Mouse (Mus musculus) heart, adult 2 months (tissue): ENCODE data around the gene Upk1b. TPM values are rescaled to one million over a fixed set of nuclear protein-coding genes. Genes with fewer than 3 reads are reported as not detected.

Source experiments
- DNase-seq, 2 experiments: peaks; one replicate each; pipeline ENCODE4 v3.0.0; 2021
- H3K27ac ChIP-seq: fragments of 200-600 bp; 2 replicates; pipeline ENCODE4 v1.8.1; 2022
- H3K27me3 ChIP-seq: fragments of 200-500 bp; 2 replicates; pipeline ENCODE4 v1.6.1; 2012; ENCODE audit warnings: mild to moderate bottlenecking, low read length, inconsistent platforms, mixed read lengths; ENCODE audit not compliant: control insufficient read depth, insufficient read depth
- H3K36me3 ChIP-seq: fragments of 200-500 bp; 2 replicates; pipeline ENCODE4 v1.6.1; 2012; ENCODE audit warnings: low read length, inconsistent platforms; ENCODE audit not compliant: control insufficient read depth, insufficient read depth
- H3K4me1 ChIP-seq: fragments of 200-500 bp; 2 replicates; pipeline ENCODE4 v1.6.1; 2011; ENCODE audit warnings: low read length; ENCODE audit not compliant: control insufficient read depth, insufficient read depth
- H3K4me3 ChIP-seq: fragments of 200-600 bp; 2 replicates; pipeline ENCODE4 v1.8.1; 2022
- H3K79me2 ChIP-seq: fragments of 200-500 bp; replicated peaks from 2 replicates; pipeline ENCODE4 v1.6.1; 2012; ENCODE audit warnings: mild to moderate bottlenecking, inconsistent platforms, low read length, moderate library complexity, mixed read lengths; ENCODE audit not compliant: control insufficient read depth, insufficient read depth
- H3K9ac ChIP-seq: fragments of 200-500 bp; 2 replicates; pipeline ENCODE4 v1.6.1; 2012; ENCODE audit warnings: low read depth, mild to moderate bottlenecking, control low read depth, inconsistent platforms, low read length, mixed read lengths
- CTCF ChIP-seq: fragments of 200-600 bp; IDR thresholded peaks from 2 replicates; pipeline ENCODE4 v1.8.1; 2022; ENCODE audit warnings: antibody characterized with exemption, mild to moderate bottlenecking, moderate library complexity
- EP300 ChIP-seq: fragments of 200-500 bp; IDR thresholded peaks from 2 replicates; pipeline ENCODE4 v1.6.1; 2011; ENCODE audit warnings: low read depth, low read length, control low read depth; ENCODE audit not compliant: insufficient read depth
- POLR2A ChIP-seq: fragments of 200-500 bp; IDR thresholded peaks from 2 replicates; pipeline ENCODE4 v1.6.1; 2011; ENCODE audit warnings: mild to moderate bottlenecking, low read depth, low read length, control low read depth; ENCODE audit not compliant: insufficient read depth
- WGBS: fragments of 180-500 bp; shearing (Covaris S2); methylation state at CpG from one replicate; pipeline ENCODE4 v1.1.7; 2018; 5-methylcytosine and 5-hydroxymethylcytosine counted together
- intact Hi-C: fragments of 180-260 bp; cut with DNase I; formaldehyde crosslinking; loops from one replicate; pipeline ENCODE4 v1.15.1; 2025
- polyA plus RNA-seq: library from polyadenylated mRNA; depleted of rRNA; stranded (reverse); fragments of >200 nt; gene quantifications from 2 replicates; pipeline ENCODE4 v1.2.3, GENCODE M21; 2012
- total RNA-seq, 2 experiments: library from RNA; stranded (reverse); gene quantifications; 2 replicates each; pipeline ENCODE4 v1.2.3; 2021

Gene Upk1b
- total and polyA plus RNA-seq, 3 experiments, result 3.2 to 8.4 (median 3.8) TPM

DNA sequence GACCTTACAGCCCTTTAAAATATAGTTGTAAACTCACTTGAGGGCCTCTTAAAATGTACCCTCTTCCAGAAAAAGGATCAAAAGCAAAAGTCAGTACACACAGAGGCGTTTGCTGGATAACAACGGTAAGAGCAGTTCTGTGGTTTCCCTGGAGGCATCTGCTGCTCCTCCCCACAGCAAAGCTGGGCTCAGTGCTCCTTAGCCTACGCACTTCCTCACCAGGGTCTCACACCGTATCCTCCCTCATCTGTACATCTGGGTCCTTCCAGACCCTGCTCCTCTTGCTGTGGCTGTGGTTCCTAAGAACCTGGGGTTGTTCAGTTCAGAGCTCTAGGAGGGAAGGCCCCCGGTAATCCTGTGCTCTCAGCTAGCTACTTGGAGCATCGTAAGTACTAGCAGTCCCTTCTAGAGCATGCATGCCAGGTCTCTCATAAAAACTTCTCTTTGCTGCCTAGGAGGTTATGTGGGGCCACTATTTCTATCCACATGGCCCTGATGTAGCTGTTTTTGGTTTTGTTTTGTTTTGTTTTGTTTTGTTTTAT lies 39.2 kb downstream of the Upk1b start:
- intact Hi-C loops, result no loop called here
- H3K27ac ChIP-seq, result no peak overlapping the region; the same call in 1 of the 2 replicates
- H3K4me1 ChIP-seq, result peaks cover 9% of the 10 kb centered on the region
- H3K27me3 ChIP-seq, result no peaks in the 10 kb centered on the region
- no peak for DNase-seq
- 78% methylated on average over 6 of the region's 6 CpGs for WGBS
- no peak overlapping the region for H3K4me3 ChIP-seq
- H3K79me2 ChIP-seq, result no peaks in the 10 kb centered on the region
- H3K36me3 ChIP-seq, result peaks cover 12% of the 10 kb centered on the region
- TF ChIP-seq EP300, result no peak
- TF ChIP-seq POLR2A, result no peak
- TF ChIP-seq CTCF, result no peak
- H3K9ac ChIP-seq, result no peak overlapping the region

DNA sequence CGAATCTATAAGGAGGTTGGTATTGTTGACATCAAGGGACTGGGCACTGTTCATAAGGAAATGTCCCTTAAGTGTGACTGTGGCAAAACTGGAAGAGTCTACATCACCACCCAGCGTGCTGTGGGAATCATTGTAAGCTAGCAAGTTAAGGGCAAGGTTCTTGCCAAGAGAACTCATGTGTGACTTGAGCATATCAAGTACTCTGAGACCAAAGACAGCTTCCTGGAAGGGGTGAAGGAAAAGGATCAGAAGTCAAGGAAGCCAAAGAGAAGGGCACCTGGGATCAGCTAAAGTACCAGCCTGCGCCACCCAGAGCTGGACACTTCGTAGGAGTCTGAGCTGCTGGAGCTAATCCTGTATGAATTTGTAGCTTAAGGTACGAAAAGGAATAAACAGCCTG lies 39.9 kb downstream of the Upk1b start:
- WGBS, result 97% methylated on average over 5 of the region's 5 CpGs
- peaks cover 15% of the 10 kb centered on the region for H3K36me3 ChIP-seq
- no peaks in the 10 kb centered on the region for H3K27me3 ChIP-seq
- intact Hi-C loops, result no loop called here
- TF ChIP-seq CTCF, result no peak
- no peaks in the 10 kb centered on the region for H3K79me2 ChIP-seq
- DNase-seq, result no peak
- H3K4me1 ChIP-seq, result peaks cover 11% of the 10 kb centered on the region
- no peak overlapping the region for H3K4me3 ChIP-seq
- no peak overlapping the region for H3K9ac ChIP-seq
- H3K27ac ChIP-seq, result no peak overlapping the region

DNA sequence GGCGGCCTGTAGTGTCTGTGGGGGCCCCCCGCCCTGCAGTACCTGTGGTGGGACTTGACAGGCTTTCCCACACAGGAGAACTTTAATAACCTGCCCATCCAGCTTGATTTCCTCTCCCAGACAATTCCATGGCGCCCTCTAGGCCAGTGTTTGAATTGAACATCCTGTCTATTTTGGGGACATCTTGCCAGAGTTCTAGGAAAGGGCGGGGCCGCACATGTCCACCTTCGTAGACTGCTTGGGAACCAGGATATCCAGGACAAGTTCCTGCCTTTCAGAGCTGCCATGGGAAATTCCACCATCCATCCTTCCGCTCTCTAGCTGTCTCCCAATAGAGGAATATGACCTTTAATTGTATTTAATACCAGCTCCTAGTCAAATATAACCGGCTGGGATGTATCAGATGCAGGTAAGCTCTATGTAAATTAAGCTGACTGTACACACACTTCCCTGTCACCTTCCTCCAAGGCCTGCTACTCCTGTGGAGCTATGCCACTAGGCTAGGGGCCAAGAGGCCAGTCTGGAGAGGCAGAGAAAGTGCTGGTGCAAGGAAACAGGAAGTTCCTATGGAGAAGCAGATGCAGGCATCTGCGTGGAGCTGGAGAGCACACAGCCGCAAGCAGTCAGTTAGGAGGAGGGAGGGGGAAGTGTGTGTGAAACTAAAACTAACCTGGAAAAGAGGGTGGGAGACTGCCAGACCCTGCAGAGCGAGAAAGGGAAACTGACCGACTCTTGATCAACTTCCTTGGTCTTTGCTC lies 41.8 kb downstream of the Upk1b start:
- intact Hi-C loops, result loop anchor here (2.0 kb wide), 1 partner anchor 55 kb away; no protein-coding TSS in a partner anchor
- Histone ChIP-seq H3K27ac (peak overlapping the region; percentile 60), H3K4me3 (no peak overlapping the region), H3K79me2 (no peaks in the 10 kb centered on the region), H3K9ac (no peak overlapping the region), H3K27me3 (no peaks in the 10 kb centered on the region), H3K36me3 (peaks cover 11% of the 10 kb centered on the region), H3K4me1 (peaks cover 8% of the 10 kb centered on the region)
- peak; percentile 52 to 68 for DNase-seq
- TF ChIP-seq CTCF (peak; percentile 56), EP300 (peak; percentile 89), POLR2A (no peak)
- 49% methylated on average over 12 of the region's 12 CpGs for WGBS

DNA sequence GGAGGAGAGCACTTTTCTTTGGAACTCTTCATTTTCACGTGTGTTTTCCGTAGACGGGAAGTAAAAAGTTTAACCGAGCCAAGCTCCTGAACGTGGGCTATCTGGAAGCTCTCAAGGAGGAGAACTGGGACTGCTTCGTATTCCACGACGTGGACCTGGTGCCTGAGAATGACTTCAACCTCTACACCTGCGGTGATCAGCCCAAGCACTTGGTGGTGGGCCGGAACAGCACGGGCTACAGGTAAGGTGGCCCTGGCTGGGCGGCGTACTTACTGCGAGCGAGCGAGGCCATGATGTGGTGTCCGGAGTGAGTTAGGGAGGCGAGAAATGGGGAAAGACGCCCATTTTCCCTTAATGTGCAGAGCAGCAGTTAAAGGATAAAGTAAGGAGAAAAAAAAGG lies 42.5 kb downstream of the Upk1b start:
- peaks cover 7% of the 10 kb centered on the region for H3K4me1 ChIP-seq
- peak overlapping the region; percentile 60 for H3K27ac ChIP-seq
- no peaks in the 10 kb centered on the region for H3K79me2 ChIP-seq
- WGBS, result 94% methylated on average over 19 of the region's 19 CpGs
- DNase-seq, result no peak
- peaks cover 11% of the 10 kb centered on the region for H3K36me3 ChIP-seq
- TF ChIP-seq EP300, result no peak
- intact Hi-C loops, result loop anchor here (2.0 kb wide), 2 partner anchors 15 to 55 kb away; partner anchors contain the start of gene B4galt4
- no peak overlapping the region for H3K9ac ChIP-seq
- H3K4me3 ChIP-seq, result no peak overlapping the region
- H3K27me3 ChIP-seq, result no peaks in the 10 kb centered on the region

DNA sequence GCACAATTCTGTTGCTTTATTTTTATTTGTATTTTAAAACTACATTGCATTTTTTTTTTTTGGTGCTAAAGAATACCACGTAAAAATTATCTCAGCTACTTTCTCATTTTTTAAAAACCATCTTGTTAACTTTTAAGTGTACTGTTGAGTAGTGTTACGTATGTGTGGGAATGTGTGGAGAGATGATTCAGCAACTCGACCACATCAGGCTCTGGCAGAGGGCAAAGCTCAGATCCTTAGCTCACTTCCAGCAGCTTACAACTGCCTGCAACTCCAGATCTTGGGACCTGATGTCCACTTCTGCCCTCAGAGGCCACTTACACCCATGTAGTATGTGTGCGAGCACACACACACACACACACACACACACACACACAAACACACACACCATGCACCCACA lies 43.6 kb downstream of the Upk1b start:
- DNase-seq, result no peak
- TF ChIP-seq EP300, result no peak
- TF ChIP-seq CTCF, result no peak
- TF ChIP-seq POLR2A, result no peak
- Histone ChIP-seq H3K27me3 (no peaks in the 10 kb centered on the region), H3K9ac (no peak overlapping the region), H3K79me2 (no peaks in the 10 kb centered on the region), H3K4me1 (peaks cover 7% of the 10 kb centered on the region), H3K27ac (peak overlapping the region; percentile 8), H3K4me3 (no peak overlapping the region), H3K36me3 (peaks cover 11% of the 10 kb centered on the region)
- intact Hi-C loops, result loop anchor here (1.0 to 2.0 kb wide), 2 partner anchors 12 to 14 kb away; partner anchors contain the start of gene B4galt4
- 58% methylated on average over 4 of the region's 4 CpGs for WGBS

DNA sequence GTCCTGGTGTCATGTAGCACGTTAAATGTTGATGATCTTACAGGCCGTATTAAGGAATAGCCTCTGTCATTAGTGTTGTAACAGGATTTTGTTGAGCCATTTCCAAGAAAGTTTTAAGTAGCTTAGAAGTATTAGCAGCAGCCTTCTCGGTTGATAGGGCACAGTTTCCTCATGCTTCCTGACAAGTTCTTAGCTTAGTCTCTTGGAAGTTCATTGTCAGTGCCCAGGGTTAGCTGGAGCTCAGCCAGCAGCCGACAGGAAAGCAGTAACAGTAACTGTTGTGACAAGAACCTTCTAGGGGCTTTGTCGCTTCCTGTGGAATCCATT lies 44.0 kb downstream of the Upk1b start:
- H3K36me3 ChIP-seq, result peaks cover 6% of the 10 kb centered on the region
- 32% methylated on average over 5 of the region's 5 CpGs for WGBS
- H3K9ac ChIP-seq, result no peak overlapping the region
- peaks cover 6% of the 10 kb centered on the region for H3K4me1 ChIP-seq
- no peaks in the 10 kb centered on the region for H3K27me3 ChIP-seq
- peak overlapping the region; percentile 8 for H3K27ac ChIP-seq
- TF ChIP-seq POLR2A (no peak), CTCF (no peak), EP300 (no peak)
- peak in 1 of 2 experiments; percentile 36 for DNase-seq
- intact Hi-C loops, result loop anchor here (1.0 to 2.0 kb wide), 2 partner anchors 12 to 13 kb away; partner anchors contain the start of gene B4galt4
- H3K79me2 ChIP-seq, result no peaks in the 10 kb centered on the region
- no peak overlapping the region for H3K4me3 ChIP-seq
